Mouse (Mus musculus) stomach, postnatal 0 days (tissue): ENCODE data around the gene Pkp3. TPM values are rescaled to one million over a fixed set of nuclear protein-coding genes. Genes with fewer than 3 reads are reported as not detected.

Experiments
- ATAC-seq: fragments of 200-750 bp; cut with Nextera tagmentation; 2 replicates; pipeline ENCODE4 v1.8.0; 2017; ENCODE audit not compliant: low FRiP score, low TSS enrichment
- DNase-seq: peaks from one replicate; pipeline ENCODE4 v3.0.0-alpha.2; 2016; ENCODE audit warnings: low spot score
- H3K27ac ChIP-seq: fragments of 300-500 bp; sonication (generic); replicated peaks from 2 replicates; pipeline ENCODE4 v1.5.1; 2014; ENCODE audit warnings: mild to moderate bottlenecking, control low read depth
- H3K27me3 ChIP-seq: fragments of 300-500 bp; sonication (generic); 2 replicates; pipeline ENCODE4 v1.6.1; 2014; ENCODE audit warnings: low read length; ENCODE audit not compliant: control insufficient read depth, insufficient read depth
- H3K36me3 ChIP-seq: fragments of 300-500 bp; sonication (generic); 2 replicates; pipeline ENCODE4 v1.6.1; 2014; ENCODE audit warnings: low read length, mixed read lengths; ENCODE audit not compliant: control insufficient read depth, insufficient read depth
- H3K4me1 ChIP-seq: fragments of 300-500 bp; sonication (generic); replicated peaks from 2 replicates; pipeline ENCODE4 v1.6.1; 2014; ENCODE audit warnings: antibody characterized with exemption; ENCODE audit not compliant: control insufficient read depth, insufficient read depth
- H3K4me2 ChIP-seq: fragments of 300-500 bp; sonication (generic); replicated peaks from 2 replicates; pipeline ENCODE4 v1.6.1; 2014; ENCODE audit warnings: low read depth, mild to moderate bottlenecking, control low read depth, moderate library complexity
- H3K4me3 ChIP-seq: fragments of 300-500 bp; sonication (generic); 2 replicates; pipeline ENCODE4 v1.5.1; 2014; ENCODE audit warnings: low read depth, low read length, control low read depth
- H3K9ac ChIP-seq: fragments of 300-500 bp; sonication (generic); 2 replicates; pipeline ENCODE4 v1.6.1; 2014; ENCODE audit warnings: mild to moderate bottlenecking, low read length, control low read depth, mixed read lengths
- H3K9me3 ChIP-seq: fragments of 300-500 bp; sonication (generic); 2 replicates; pipeline ENCODE4 v1.6.1; 2016; ENCODE audit warnings: low read length; ENCODE audit not compliant: control insufficient read depth
- CTCF ChIP-seq: IDR thresholded peaks from 2 replicates; pipeline ENCODE4 v1.5.1; 2016; ENCODE audit warnings: antibody characterized with exemption, low read depth, mild to moderate bottlenecking, moderate library complexity
- EP300 ChIP-seq: optimal IDR thresholded peaks from 2 replicates; pipeline ENCODE3; 2016; ENCODE audit warnings: antibody characterized with exemption
- WGBS: fragments of 180-500 bp; shearing (Covaris S2); extraction: QIAGEN DNeasy Blood & Tissue Kit; methylation state at CpG from one replicate; pipeline ENCODE4 v1.1.7; 2014; 5-methylcytosine and 5-hydroxymethylcytosine counted together
- polyA plus RNA-seq: library from polyadenylated mRNA; unstranded; fragments of >200 nt; fragmentation: Nextera tagmentation; extraction: Ambion mirVana; gene quantifications from 2 replicates; pipeline ENCODE4 v1.2.1, GENCODE M21; 2015

The Pkp3 gene
- polyA plus RNA-seq, 1 experiment from 2014 or later, result 97.9 TPM

DNA sequence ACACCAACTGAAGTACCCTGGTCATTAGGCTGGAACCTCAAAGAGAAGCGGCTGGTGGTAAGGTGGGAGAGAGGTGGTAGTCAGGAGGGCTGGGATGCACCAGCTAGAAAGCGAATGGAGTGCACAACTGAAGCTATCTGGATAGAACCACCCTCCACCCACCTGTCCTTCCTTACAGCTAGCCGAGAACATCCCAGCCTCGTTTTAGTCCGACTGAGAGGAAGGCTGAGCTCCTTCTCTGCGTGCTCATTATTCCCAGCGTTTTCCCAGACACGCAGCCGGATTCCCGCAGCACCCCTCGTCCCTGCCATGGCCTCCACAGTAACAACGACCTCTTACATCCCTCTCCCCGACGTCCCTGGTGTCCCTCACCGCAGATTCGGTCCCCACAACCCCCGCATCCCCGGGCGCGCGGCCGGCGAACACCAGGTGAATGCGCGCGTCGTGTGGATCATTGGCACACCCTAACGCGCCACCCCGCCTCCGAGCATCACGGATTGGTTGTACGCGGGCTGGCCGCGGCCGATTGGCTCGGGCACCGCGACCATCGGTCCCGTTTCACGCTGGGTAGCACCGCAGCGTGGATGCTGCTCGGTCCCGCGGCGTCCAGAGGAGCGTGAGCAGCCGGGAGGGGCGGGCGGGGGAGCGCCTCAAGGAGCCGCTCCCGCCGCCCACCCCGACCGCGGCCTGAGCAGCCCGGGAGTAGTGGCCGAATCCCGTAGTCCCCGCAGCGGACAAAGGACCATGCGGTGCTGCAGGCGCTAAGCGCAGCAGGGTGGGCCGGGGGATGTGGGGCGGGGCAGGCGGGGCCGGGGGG is 17.4 kb upstream of the Pkp3 start, which contains the start of gene B4galnt4:
Gene B4galnt4 (plus strand): TSS at position 679 of the 817 bp plus-strand sequence.
- TF ChIP-seq EP300, result no peak
- TF ChIP-seq CTCF, result no peak
- 2% methylated on average over 52 of the region's 72 CpGs for WGBS
- Histone ChIP-seq H3K27ac (no peak within 1 kb of the TSS), H3K9me3 (no peaks in the 10 kb centered on the region), H3K27me3 (no peaks in the 10 kb centered on the region), H3K4me3 (peak within 1 kb of the TSS; percentile 48), H3K36me3 (no peaks in the 10 kb centered on the region), H3K4me2 (peak within 1 kb of the TSS; percentile 97), H3K9ac (peak within 1 kb of the TSS; percentile 59), H3K4me1 (0 out of 2 replicates have a peak, but pooled peaks cover 4% of the 10 kb centered on the region)
- peak; percentile 82 for DNase-seq
- ATAC-seq, result peak; percentile 80

DNA sequence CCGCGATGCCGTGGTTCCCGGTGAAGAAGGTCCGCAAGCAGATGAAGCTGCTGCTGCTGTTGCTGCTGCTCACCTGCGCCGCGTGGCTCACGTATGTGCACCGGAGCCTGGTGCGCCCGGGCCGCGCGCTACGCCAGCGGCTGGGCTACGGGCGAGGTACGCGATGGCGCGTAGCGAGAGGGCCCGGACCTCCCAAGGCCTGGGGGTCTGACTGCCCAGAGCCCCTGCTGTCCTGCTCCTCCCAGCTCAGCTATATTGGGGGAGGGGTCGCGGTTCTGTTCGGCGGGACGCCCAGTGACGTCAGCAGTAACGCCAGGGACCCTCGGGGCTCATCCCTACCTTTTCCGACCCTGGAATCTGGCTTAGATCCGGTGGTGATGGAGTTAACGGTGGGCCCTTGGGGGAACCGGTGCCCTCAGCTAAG is 16.7 kb upstream of the Pkp3 start:
- WGBS, result under 1% methylated on average over 37 of the region's 37 CpGs
- no peaks in the 10 kb centered on the region for H3K36me3 ChIP-seq
- no peaks in the 10 kb centered on the region for H3K27me3 ChIP-seq
- peak overlapping the region; percentile 59 for H3K9ac ChIP-seq
- 0 out of 2 replicates have a peak, but pooled peaks cover 4% of the 10 kb centered on the region for H3K4me1 ChIP-seq
- no peak overlapping the region for H3K27ac ChIP-seq
- 0 out of 2 replicates have a peak, but pooled peaks have one; percentile 24 for ATAC-seq
- no peaks in the 10 kb centered on the region for H3K9me3 ChIP-seq
- peak overlapping the region; percentile 97 for H3K4me2 ChIP-seq
- peak overlapping the region; percentile 48 for H3K4me3 ChIP-seq
- no peak for TF ChIP-seq CTCF
- DNase-seq, result no peak

DNA sequence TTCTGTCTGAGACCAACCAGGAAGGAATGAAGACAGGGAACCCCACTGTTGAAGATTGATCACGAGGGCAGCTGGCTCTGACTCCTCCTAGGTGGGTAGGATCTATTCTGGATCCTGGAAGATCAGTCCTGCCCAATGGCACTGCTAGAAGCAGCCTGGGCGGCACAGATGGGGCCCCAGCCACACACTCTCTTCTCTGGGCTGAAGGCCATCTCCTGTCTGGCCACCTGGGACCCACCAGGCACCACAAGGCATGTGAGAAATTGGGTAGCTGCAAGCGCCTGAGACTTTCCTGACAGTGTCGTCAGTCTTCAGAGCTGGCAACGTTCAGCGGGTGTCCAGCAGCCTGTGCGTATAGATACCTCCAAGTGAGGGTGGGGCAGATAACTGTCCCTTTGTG is 15.5 kb upstream of the Pkp3 start:
- H3K4me3 ChIP-seq, result no peak overlapping the region
- no peak overlapping the region for H3K9ac ChIP-seq
- no peak overlapping the region for H3K4me2 ChIP-seq
- DNase-seq (no peak), ATAC-seq (no peak)
- no peaks in the 10 kb centered on the region for H3K27me3 ChIP-seq
- H3K9me3 ChIP-seq, result no peaks in the 10 kb centered on the region
- TF ChIP-seq CTCF, result no peak
- no peak for TF ChIP-seq EP300
- no peak overlapping the region for H3K27ac ChIP-seq
- H3K36me3 ChIP-seq, result no peaks in the 10 kb centered on the region
- WGBS, result 82% methylated on average over 7 of the region's 7 CpGs
- 0 out of 2 replicates have a peak, but pooled peaks cover 4% of the 10 kb centered on the region for H3K4me1 ChIP-seq

DNA sequence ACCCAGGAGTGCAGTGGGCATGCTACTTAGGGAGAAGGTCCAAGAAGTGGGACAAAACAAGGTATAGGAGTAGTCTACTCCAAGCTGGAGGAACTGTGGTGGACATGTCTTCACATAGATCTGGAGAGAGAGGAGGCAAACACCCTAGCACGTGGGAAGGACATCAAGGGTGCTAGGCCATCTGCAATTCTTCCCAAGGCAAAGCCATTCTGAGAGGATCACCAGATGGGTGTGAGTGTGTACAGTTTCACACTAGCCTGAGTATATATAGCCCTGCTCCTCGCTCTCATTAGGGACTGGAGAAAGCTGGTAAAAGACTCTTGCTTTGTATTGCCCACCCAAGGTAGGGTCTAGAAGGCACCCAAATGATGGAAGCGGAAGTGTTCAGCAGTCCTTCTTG is 14.7 kb upstream of the Pkp3 start:
- WGBS, result 93% methylated on average over 3 of the region's 3 CpGs
- DNase-seq (no peak), ATAC-seq (no peak)
- Histone ChIP-seq H3K36me3 (no peaks in the 10 kb centered on the region), H3K4me1 (0 out of 2 replicates have a peak, but pooled peaks cover 4% of the 10 kb centered on the region), H3K9me3 (no peaks in the 10 kb centered on the region), H3K27me3 (no peaks in the 10 kb centered on the region), H3K4me3 (no peak overlapping the region), H3K27ac (no peak overlapping the region), H3K4me2 (no peak overlapping the region), H3K9ac (no peak overlapping the region)
- TF ChIP-seq CTCF (no peak), EP300 (no peak)

DNA sequence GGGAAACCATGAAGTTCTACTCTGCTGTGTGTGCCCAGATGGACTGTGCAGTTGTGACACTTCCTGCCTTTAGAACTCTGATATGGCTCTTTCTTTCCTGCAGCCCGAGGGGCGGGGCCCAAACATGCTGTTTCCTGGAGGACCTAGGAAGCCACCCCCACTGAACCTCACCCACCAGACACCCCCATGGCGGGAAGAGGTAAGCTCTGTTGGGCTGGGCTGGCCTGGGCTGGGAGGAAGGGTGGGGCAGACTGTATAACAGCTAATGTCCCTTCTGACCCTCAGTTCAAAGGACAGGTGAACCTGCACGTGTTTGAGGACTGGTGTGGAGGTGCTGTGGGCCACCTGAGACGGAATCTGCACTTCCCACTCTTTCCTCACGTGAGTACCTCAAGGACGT is 13.8 kb upstream of the Pkp3 start:
- no peaks in the 10 kb centered on the region for H3K27me3 ChIP-seq
- H3K9me3 ChIP-seq, result no peaks in the 10 kb centered on the region
- H3K4me2 ChIP-seq, result no peak overlapping the region
- ATAC-seq, result peak; percentile 68
- H3K4me1 ChIP-seq, result 0 out of 2 replicates have a peak, but pooled peaks cover 4% of the 10 kb centered on the region
- DNase-seq, result peak; percentile 73
- H3K36me3 ChIP-seq, result no peaks in the 10 kb centered on the region
- H3K9ac ChIP-seq, result no peak overlapping the region
- WGBS, result 60% methylated on average over 7 of the region's 7 CpGs
- H3K4me3 ChIP-seq, result no peak overlapping the region
- H3K27ac ChIP-seq, result no peak overlapping the region
- TF ChIP-seq CTCF, result no peak
- no peak for TF ChIP-seq EP300

DNA sequence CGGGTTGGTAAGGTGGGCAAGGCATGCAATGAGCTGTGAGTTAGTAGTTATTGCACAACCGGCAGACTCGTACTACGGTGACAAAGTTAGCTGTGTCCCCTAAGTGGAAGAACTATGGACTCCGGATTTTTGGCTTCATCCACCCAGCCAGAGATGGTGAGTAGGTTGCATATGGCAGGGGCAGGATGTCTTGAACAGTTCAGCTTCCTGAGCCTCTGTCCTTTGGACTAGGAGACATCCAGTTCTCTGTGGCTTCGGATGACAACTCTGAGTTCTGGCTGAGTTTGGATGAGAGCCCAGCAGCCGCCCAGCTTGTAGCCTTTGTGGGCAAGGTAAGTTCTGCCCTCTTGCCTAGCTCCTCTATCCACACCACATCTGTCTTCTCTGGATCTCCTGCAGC is 13.4 kb upstream of the Pkp3 start:
- H3K27me3 ChIP-seq, result no peaks in the 10 kb centered on the region
- H3K9me3 ChIP-seq, result no peaks in the 10 kb centered on the region
- TF ChIP-seq CTCF (no peak), EP300 (no peak)
- ATAC-seq (no peak), DNase-seq (no peak)
- 81% methylated on average over 7 of the region's 7 CpGs for WGBS
- no peak overlapping the region for H3K4me2 ChIP-seq
- no peaks in the 10 kb centered on the region for H3K36me3 ChIP-seq
- no peak overlapping the region for H3K4me3 ChIP-seq
- H3K27ac ChIP-seq, result no peak overlapping the region
- H3K4me1 ChIP-seq, result 0 out of 2 replicates have a peak, but pooled peaks cover 4% of the 10 kb centered on the region
- no peak overlapping the region for H3K9ac ChIP-seq
